Mouse (Mus musculus) cerebellum, adult 2 months (tissue): ENCODE results near the gene Itgb2.

Experiments used
- CTCF ChIP-seq: fragments of 200-500 bp; IDR thresholded peaks from 2 replicates; pipeline ENCODE4 v1.5.1; 2011; ENCODE audit warnings: low read depth, mild to moderate bottlenecking, control low read depth, low read length, moderate library complexity, borderline replicate concordance; ENCODE audit not compliant: insufficient read depth
- POLR2A ChIP-seq: fragments of 200-500 bp; IDR thresholded peaks from 2 replicates; pipeline ENCODE4 v1.6.1; 2011; ENCODE audit warnings: low read length, control low read depth, borderline replicate concordance; ENCODE audit not compliant: insufficient read depth

GRCm38 (mm10) chr10:77485786-77486185 is 44.3 kb upstream of the Itgb2 start:
- TF ChIP-seq CTCF (no peak), POLR2A (no peak)
